8 mouse cellular contexts compared by ENCODE assay signal in genomic region chr12:46817211-46817803, GRCm38 (mm10). TPM values are rescaled to one million over a fixed set of nuclear protein-coding genes. Genes with fewer than 3 reads are reported as not detected.
DNase-seq lines count a peak whose midpoint lies in the region; ATAC-seq and TF ChIP-seq lines count a peak whose summit lies in the region.

No protein-coding gene starts in this region.

- H3K9me3 ChIP-seq in hindbrain, embryonic 12.5 days (replicated peaks), result no peaks in the 10 kb centered on the region
- no peaks in the 10 kb centered on the region for H3K9me3 ChIP-seq in midbrain, embryonic 11.5 days (ENCODE audit: control insufficient read depth, low read length)

- 0 out of 2 replicates have a peak, but pooled peaks cover 6% of the 10 kb centered on the region for H3K4me1 ChIP-seq in hindbrain, embryonic 12.5 days
- H3K4me1 ChIP-seq in midbrain, embryonic 11.5 days (ENCODE audit: control insufficient read depth, insufficient read depth, low read length), result peaks cover 4% of the 10 kb centered on the region; the same call in 1 of the 2 replicates
- H3K4me1 ChIP-seq in thymus, adult 2 months (replicated peaks; ENCODE audit: control insufficient read depth, insufficient read depth, low read length), result no peaks in the 10 kb centered on the region

- no peaks in the 10 kb centered on the region for H3K36me3 ChIP-seq in hindbrain, embryonic 12.5 days
- H3K36me3 ChIP-seq in midbrain, embryonic 11.5 days (ENCODE audit: control insufficient read depth, insufficient read depth, low read length), result no peaks in the 10 kb centered on the region
- no peaks in the 10 kb centered on the region for H3K36me3 ChIP-seq in thymus, adult 2 months (ENCODE audit: control insufficient read depth, insufficient read depth, low read length)

- intact Hi-C loops in heart, postnatal 25 days (cut with DNase I), result no loop called here

- no peak for TF ChIP-seq POLR2A in thymus, adult 2 months (IDR thresholded peaks at IDR 0.05; ENCODE audit: control insufficient read depth, extremely low read depth, insufficient read depth, low read length, poor library complexity)

- peak overlapping the region; percentile 98 for H3K27ac ChIP-seq in hindbrain, embryonic 12.5 days
- peak overlapping the region; percentile 100 for H3K27ac ChIP-seq in midbrain, embryonic 11.5 days (ENCODE audit: low read depth, low read length)
- H3K27ac ChIP-seq in thymus, adult 2 months (ENCODE audit: control insufficient read depth, insufficient read depth, low read length), result no peak overlapping the region

- H3K4me2 ChIP-seq in hindbrain, embryonic 12.5 days (replicated peaks), result peak overlapping the region; percentile 63
- peak overlapping the region; percentile 66 for H3K4me2 ChIP-seq in midbrain, embryonic 11.5 days

- peak; percentile 22 to 32 for DNase-seq in heart, adult 18-20 months
- DNase-seq in heart, postnatal 25 days (ENCODE audit: low spot score), result no peak
- peak; percentile 42 for DNase-seq in embryo, embryonic 11 days
- peak; percentile 93 for DNase-seq in midbrain, embryonic 11.5 days (ENCODE audit: low spot score, missing footprints)
- no peak for DNase-seq in thymus, adult 2 months
- no peak for DNase-seq in ovary, postnatal 14 days (ENCODE audit: low spot score)
- DNase-seq in adipocyte (ENCODE audit: low spot score), result no peak

- peak overlapping the region; percentile 65 for H3K4me3 ChIP-seq in hindbrain, embryonic 12.5 days
- peak overlapping the region; percentile 80 for H3K4me3 ChIP-seq in midbrain, embryonic 11.5 days (ENCODE audit: low read depth, low read length)
- no peak overlapping the region for H3K4me3 ChIP-seq in thymus, adult 2 months (ENCODE audit: control insufficient read depth, insufficient read depth, low read length)

- ATAC-seq in hindbrain, embryonic 12.5 days (ENCODE audit: low FRiP score), result no peak
- ATAC-seq in midbrain, embryonic 11.5 days (ENCODE audit: low FRiP score), result no peak

- H3K9ac ChIP-seq in hindbrain, embryonic 12.5 days, result peak overlapping the region; percentile 91
- H3K9ac ChIP-seq in midbrain, embryonic 11.5 days (ENCODE audit: low read length), result peak overlapping the region; percentile 98

- WGBS in hindbrain, embryonic 12.5 days, result 7% methylated on average over 14 of the region's 14 CpGs
- 4% methylated on average over 14 of the region's 14 CpGs for WGBS in midbrain, embryonic 11.5 days
- WGBS in thymus, adult 2 months, result 33% methylated on average over 14 of the region's 14 CpGs

- TF ChIP-seq CTCF in thymus, adult 2 months (IDR thresholded peaks at IDR 0.05; ENCODE audit: borderline replicate concordance, control insufficient read depth, extremely low read depth, insufficient read depth, low read length, poor library complexity), result no peak

- H3K27me3 ChIP-seq in hindbrain, embryonic 12.5 days, result no peaks in the 10 kb centered on the region
- H3K27me3 ChIP-seq in midbrain, embryonic 11.5 days (ENCODE audit: control insufficient read depth, insufficient read depth, low read length), result no peaks in the 10 kb centered on the region
- H3K27me3 ChIP-seq in thymus, adult 2 months (ENCODE audit: control insufficient read depth, insufficient read depth, low read length), result peaks cover 8% of the 10 kb centered on the region

RNA-seq across cellular contexts. Expression of gene Nova1, which starts 1.4 kb away (rescaled TPM):
- total RNA-seq in heart, adult 18-20 months (2021), result 1 to 10 TPM; 2.2 to 4.0 TPM
- total RNA-seq in heart, postnatal 25 days (2021), result 1 to 10 TPM; 2.2 to 3.1 TPM
- polyA plus RNA-seq in hindbrain, embryonic 12.5 days (2016; fragmentation: Nextera tagmentation; extraction: Ambion mirVana), result 46.2 and 52.1 TPM in 2 replicates
- 39.4 and 40.0 TPM in 2 replicates for polyA plus RNA-seq in midbrain, embryonic 11.5 days (2014; fragmentation: Nextera tagmentation; extraction: Ambion mirVana)
- polyA plus RNA-seq in thymus, adult 2 months (2012; rRNA removed), result 0.09 and 0.27 TPM in 2 replicates

Comparison
In these comparisons a context has a peak if more than half of its experiments do, and no peak if none do; other contexts are left out.
1. DNase-seq: peak in heart, adult 18-20 months (2 of 2), embryo, embryonic 11 days (single experiment) and midbrain, embryonic 11.5 days (single experiment); none in heart, postnatal 25 days (single experiment), thymus, adult 2 months (single experiment), ovary, postnatal 14 days (single experiment) and adipocyte (single experiment).
2. RNA of gene Nova1, which starts 1.4 kb away (polyA plus RNA-seq): 46.2 to 52.1 TPM in hindbrain, embryonic 12.5 days and 39.4 to 40.0 TPM in midbrain, embryonic 11.5 days; 0.09 to 0.27 TPM in thymus, adult 2 months; every median in the first group is over 10 times any median in the second.